Mouse (Mus musculus): ENCODE results near the gene Gm19402.

DNA sequence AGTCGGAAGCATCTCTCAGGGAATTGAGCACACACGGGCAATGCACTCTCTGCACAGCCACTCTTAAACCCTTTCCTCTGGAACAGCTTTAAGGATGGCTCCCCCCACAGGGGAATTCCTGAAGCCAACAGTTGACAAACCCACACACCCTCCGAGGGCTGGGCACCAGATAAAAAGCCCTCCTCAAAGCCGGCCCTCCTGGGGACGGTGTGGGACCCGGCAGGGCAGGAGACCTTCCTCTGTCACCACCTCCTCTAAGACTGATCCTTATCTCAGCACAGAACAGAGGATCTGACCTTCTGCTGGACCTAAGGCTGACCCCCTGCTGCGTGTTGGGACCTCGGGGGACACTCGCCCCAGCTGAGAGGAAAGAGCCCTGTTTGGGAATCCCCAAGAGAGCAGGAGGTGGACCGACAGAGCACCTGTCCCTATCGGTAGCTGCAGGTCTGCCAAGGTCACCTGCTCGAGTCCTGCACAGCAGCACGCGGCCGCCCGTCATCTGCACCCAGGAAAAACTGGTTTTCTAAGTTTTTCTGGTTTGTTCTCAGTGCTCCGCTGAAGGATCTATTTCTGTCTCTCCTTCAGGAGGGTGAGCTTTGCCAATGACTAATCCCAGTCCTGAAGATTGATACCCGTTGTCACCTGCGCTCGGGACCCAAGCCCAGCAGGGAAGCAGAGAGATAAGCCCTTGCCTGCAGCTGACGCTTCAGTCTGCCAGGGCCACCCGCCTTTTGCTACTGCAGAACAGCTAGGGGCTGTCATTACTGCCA lies 4.5 kb downstream of the Gm19402 start, which contains the start of gene Tspear:
- TF ChIP-seq CTCF (IDR thresholded peaks at IDR 0.05; ENCODE audit: low read depth, low read length), result no peak
- TF ChIP-seq POLR2A (IDR thresholded peaks at IDR 0.05; ENCODE audit: extremely low read depth, insufficient read depth, low read length), result no peak

Measured in liver, adult 2 months (tissue).